Mouse (Mus musculus): ENCODE data around the gene Osbpl2. TPM values are rescaled to one million over a fixed set of nuclear protein-coding genes. Genes with fewer than 3 reads are reported as not detected.
"Not testable (repeated sequence)": the region's sequence is repeated elsewhere in the genome, so short reads cannot be mapped to it uniquely, and the experiment has no call there.

Gene Osbpl2
- polyA plus RNA-seq, 1 experiment from 2014 or later = 34.2 TPM

- Histone ChIP-seq H3K4me1 (peaks cover 22% of the 10 kb centered on the region), H3K4me3 (replicated peaks) (peak overlapping the region; percentile 100), H3K27me3 (replicated peaks) (no peaks in the 10 kb centered on the region), H3K36me3 (peaks cover 19% of the 10 kb centered on the region; the same call in 1 of the 2 replicates), H3K9ac (peak overlapping the region; percentile 93), H3K9me3 (no peaks in the 10 kb centered on the region), H3K4me2 (peak overlapping the region; percentile 89), H3K27ac (peak overlapping the region; percentile 94)
- under 1% methylated on average over 54 of the region's 80 CpGs for WGBS
- ATAC-seq (ENCODE audit: insufficient read depth, low FRiP score, low read depth) = peak; percentile 64
Measured at GRCm38 (mm10) chr2:180171522-180172070, 52.5 kb downstream of the Osbpl2 start.

- Histone ChIP-seq H3K9ac (peak overlapping the region; percentile 68), H3K36me3 (peaks cover 23% of the 10 kb centered on the region), H3K4me1 (peaks cover 22% of the 10 kb centered on the region), H3K27ac (no peak overlapping the region), H3K4me3 (replicated peaks) (peak overlapping the region; percentile 100), H3K4me2 (peak overlapping the region; percentile 89), H3K9me3 (no peaks in the 10 kb centered on the region), H3K27me3 (replicated peaks) (no peaks in the 10 kb centered on the region)
- no peak for ATAC-seq (ENCODE audit: insufficient read depth, low FRiP score, low read depth)
- 5% methylated on average over 7 of the region's 9 CpGs for WGBS
Measured at GRCm38 (mm10) chr2:180172152-180172551, 53.0 kb downstream of the Osbpl2 start.

GRCm38 (mm10) chr2:180173163-180173562, 54.1 kb downstream of the Osbpl2 start:
- H3K4me3 ChIP-seq (replicated peaks) = peak overlapping the region; percentile 100
- no peaks in the 10 kb centered on the region for H3K9me3 ChIP-seq
- no peaks in the 10 kb centered on the region for H3K27me3 ChIP-seq (replicated peaks)
- H3K36me3 ChIP-seq = peaks cover 34% of the 10 kb centered on the region
- no peak overlapping the region for H3K9ac ChIP-seq
- 73% methylated on average over 4 of the region's 4 CpGs for WGBS
- H3K4me2 ChIP-seq = peak overlapping the region; percentile 89
- no peak for ATAC-seq (ENCODE audit: insufficient read depth, low FRiP score, low read depth)
- peaks cover 22% of the 10 kb centered on the region for H3K4me1 ChIP-seq
- no peak overlapping the region for H3K27ac ChIP-seq

GRCm38 (mm10) chr2:180173711-180174110, 54.6 kb downstream of the Osbpl2 start:
- not testable (repeated sequence) for H3K4me2 ChIP-seq; H3K9me3 ChIP-seq; H3K9ac ChIP-seq; H3K27ac ChIP-seq; ATAC-seq (ENCODE audit: insufficient read depth, low FRiP score, low read depth); H3K4me3 ChIP-seq (replicated peaks); H3K27me3 ChIP-seq (replicated peaks)
- peaks cover 22% of the 10 kb centered on the region for H3K4me1 ChIP-seq
- 81% methylated on average over 8 of the region's 8 CpGs for WGBS
- H3K36me3 ChIP-seq = peaks cover 39% of the 10 kb centered on the region

- H3K27ac ChIP-seq = no peak overlapping the region
- peaks cover 43% of the 10 kb centered on the region for H3K36me3 ChIP-seq
- 89% methylated on average over 5 of the region's 5 CpGs for WGBS
- no peaks in the 10 kb centered on the region for H3K9me3 ChIP-seq
- H3K4me3 ChIP-seq (replicated peaks) = no peak overlapping the region
- H3K9ac ChIP-seq = no peak overlapping the region
- no peaks in the 10 kb centered on the region for H3K27me3 ChIP-seq (replicated peaks)
- ATAC-seq (ENCODE audit: insufficient read depth, low FRiP score, low read depth) = no peak
- H3K4me1 ChIP-seq = peaks cover 22% of the 10 kb centered on the region
- no peak overlapping the region for H3K4me2 ChIP-seq
Measured at GRCm38 (mm10) chr2:180174121-180174520, 55.0 kb downstream of the Osbpl2 start.

GRCm38 (mm10) chr2:180175725-180176124, 56.6 kb downstream of the Osbpl2 start:
- H3K27me3 ChIP-seq (replicated peaks) = no peaks in the 10 kb centered on the region
- peaks cover 20% of the 10 kb centered on the region for H3K4me1 ChIP-seq
- no peak overlapping the region for H3K27ac ChIP-seq
- WGBS = 83% methylated on average over 7 of the region's 7 CpGs
- H3K9me3 ChIP-seq = no peaks in the 10 kb centered on the region
- H3K9ac ChIP-seq = no peak overlapping the region
- no peak overlapping the region for H3K4me3 ChIP-seq (replicated peaks)
- ATAC-seq (ENCODE audit: insufficient read depth, low FRiP score, low read depth) = no peak
- H3K4me2 ChIP-seq = no peak overlapping the region
- peaks cover 50% of the 10 kb centered on the region for H3K36me3 ChIP-seq

GRCm38 (mm10) chr2:180181542-180181941, 62.4 kb downstream of the Osbpl2 start:
- ATAC-seq (ENCODE audit: insufficient read depth, low FRiP score, low read depth) = no peak
- H3K36me3 ChIP-seq = peaks cover 38% of the 10 kb centered on the region
- H3K4me3 ChIP-seq (replicated peaks) = no peak overlapping the region
- H3K4me2 ChIP-seq = no peak overlapping the region
- no peaks in the 10 kb centered on the region for H3K27me3 ChIP-seq (replicated peaks)
- no peak overlapping the region for H3K27ac ChIP-seq
- H3K9me3 ChIP-seq = no peaks in the 10 kb centered on the region
- no peaks in the 10 kb centered on the region for H3K4me1 ChIP-seq
- 89% methylated on average over 9 of the region's 9 CpGs for WGBS
- H3K9ac ChIP-seq = no peak overlapping the region

- no peaks in the 10 kb centered on the region for H3K9me3 ChIP-seq
- H3K36me3 ChIP-seq = peaks cover 27% of the 10 kb centered on the region; the same call in 1 of the 2 replicates
- no peak overlapping the region for H3K4me2 ChIP-seq
- H3K4me3 ChIP-seq (replicated peaks) = no peak overlapping the region
- no peaks in the 10 kb centered on the region for H3K27me3 ChIP-seq (replicated peaks)
- H3K9ac ChIP-seq = no peak overlapping the region
- H3K27ac ChIP-seq = no peak overlapping the region
- 81% methylated on average over 24 of the region's 24 CpGs for WGBS
- no peak for ATAC-seq (ENCODE audit: insufficient read depth, low FRiP score, low read depth)
- H3K4me1 ChIP-seq = no peaks in the 10 kb centered on the region
Measured at GRCm38 (mm10) chr2:180184011-180184751, 65.1 kb downstream of the Osbpl2 start.

GRCm38 (mm10) chr2:180184752-180185109, 65.6 kb downstream of the Osbpl2 start:
- no peak overlapping the region for H3K4me2 ChIP-seq
- no peak overlapping the region for H3K9ac ChIP-seq
- H3K27me3 ChIP-seq (replicated peaks) = no peaks in the 10 kb centered on the region
- no peaks in the 10 kb centered on the region for H3K4me1 ChIP-seq
- ATAC-seq (ENCODE audit: insufficient read depth, low FRiP score, low read depth) = no peak
- no peaks in the 10 kb centered on the region for H3K9me3 ChIP-seq
- no peak overlapping the region for H3K4me3 ChIP-seq (replicated peaks)
- H3K36me3 ChIP-seq = peaks cover 21% of the 10 kb centered on the region; the same call in 1 of the 2 replicates
- H3K27ac ChIP-seq = no peak overlapping the region
- WGBS = 77% methylated on average over 6 of the region's 6 CpGs

- Histone ChIP-seq H3K4me3 (replicated peaks) (no peak overlapping the region), H3K27ac (no peak overlapping the region), H3K4me1 (no peaks in the 10 kb centered on the region), H3K36me3 (peaks cover 20% of the 10 kb centered on the region; the same call in 1 of the 2 replicates), H3K9ac (no peak overlapping the region), H3K9me3 (no peaks in the 10 kb centered on the region), H3K4me2 (no peak overlapping the region), H3K27me3 (replicated peaks) (no peaks in the 10 kb centered on the region)
- 92% methylated on average over 14 of the region's 14 CpGs for WGBS
- ATAC-seq (ENCODE audit: insufficient read depth, low FRiP score, low read depth) = no peak
Measured at GRCm38 (mm10) chr2:180185686-180186085, 66.6 kb downstream of the Osbpl2 start.

GRCm38 (mm10) chr2:180187362-180187761, 68.3 kb downstream of the Osbpl2 start:
- Histone ChIP-seq H3K27ac (no peak overlapping the region), H3K4me1 (no peaks in the 10 kb centered on the region), H3K9ac (no peak overlapping the region), H3K4me2 (no peak overlapping the region), H3K27me3 (replicated peaks) (no peaks in the 10 kb centered on the region), H3K36me3 (peaks cover 18% of the 10 kb centered on the region; the same call in 1 of the 2 replicates), H3K9me3 (no peaks in the 10 kb centered on the region), H3K4me3 (replicated peaks) (no peak overlapping the region)
- WGBS = 93% methylated on average over 11 of the region's 11 CpGs
- no peak for ATAC-seq (ENCODE audit: insufficient read depth, low FRiP score, low read depth)

- Histone ChIP-seq H3K27ac (no peak overlapping the region), H3K4me3 (replicated peaks) (no peak overlapping the region), H3K27me3 (replicated peaks) (no peaks in the 10 kb centered on the region), H3K9me3 (no peaks in the 10 kb centered on the region), H3K4me2 (no peak overlapping the region), H3K36me3 (0 out of 2 replicates have a peak, but pooled peaks cover 22% of the 10 kb centered on the region), H3K9ac (no peak overlapping the region), H3K4me1 (no peaks in the 10 kb centered on the region)
- 72% methylated on average over 10 of the region's 12 CpGs for WGBS
- ATAC-seq (ENCODE audit: insufficient read depth, low FRiP score, low read depth) = no peak
Measured at GRCm38 (mm10) chr2:180196610-180197322, 77.7 kb downstream of the Osbpl2 start.
